ENCODE assay signal across 8 mouse cellular contexts in genomic region chrX:42149557-42150345, GRCm38 (mm10). TPM values are rescaled to one million over a fixed set of nuclear protein-coding genes. Genes with fewer than 3 reads are reported as not detected.
DNase-seq lines count a peak whose midpoint lies in the region; ATAC-seq lines count a peak whose summit lies in the region.

No protein-coding gene starts in this region.

- peak overlapping the region; percentile 59 for H3K4me3 ChIP-seq in embryonic facial prominence, embryonic 14.5 days (ENCODE audit: low read depth, low read length)
- peak overlapping the region; percentile 72 for H3K4me3 ChIP-seq in heart, embryonic 10.5 days
- H3K4me3 ChIP-seq in kidney, embryonic 16.5 days (ENCODE audit: low read length) = peak overlapping the region; percentile 57
- H3K4me3 ChIP-seq in liver, embryonic 13.5 days (replicated peaks) = peak overlapping the region; percentile 73
- H3K4me3 ChIP-seq in neural tube, embryonic 12.5 days = peak overlapping the region; percentile 54
- H3K4me3 ChIP-seq in stomach, embryonic 16.5 days (replicated peaks; ENCODE audit: low read length) = peak overlapping the region; percentile 62

- H3K4me2 ChIP-seq in embryonic facial prominence, embryonic 14.5 days (ENCODE audit: low read depth, low read length) = peak overlapping the region; percentile 46
- H3K4me2 ChIP-seq in kidney, embryonic 16.5 days (replicated peaks; ENCODE audit: low read depth, low read length) = peak overlapping the region; percentile 53
- peak overlapping the region; percentile 69 for H3K4me2 ChIP-seq in liver, embryonic 13.5 days
- peak overlapping the region; percentile 57 for H3K4me2 ChIP-seq in neural tube, embryonic 12.5 days (replicated peaks)
- peak overlapping the region; percentile 40; the same call in 1 of the 2 replicates for H3K4me2 ChIP-seq in stomach, embryonic 16.5 days (ENCODE audit: low read depth, low read length)

- H3K27ac ChIP-seq in embryonic facial prominence, embryonic 14.5 days (replicated peaks; ENCODE audit: low read depth, low read length) = peak overlapping the region; percentile 99
- peak overlapping the region; percentile 98 for H3K27ac ChIP-seq in heart, embryonic 10.5 days
- H3K27ac ChIP-seq in kidney, embryonic 16.5 days (ENCODE audit: low read length) = peak overlapping the region; percentile 99
- H3K27ac ChIP-seq in liver, embryonic 13.5 days = peak overlapping the region; percentile 93
- H3K27ac ChIP-seq in neural tube, embryonic 12.5 days = peak overlapping the region; percentile 96
- H3K27ac ChIP-seq in stomach, embryonic 16.5 days (ENCODE audit: low read length) = peak overlapping the region; percentile 99

- ATAC-seq in embryonic facial prominence, embryonic 14.5 days (ENCODE audit: low read depth) = peak; percentile 12; the same call in 1 of the 2 replicates
- ATAC-seq in kidney, embryonic 16.5 days (ENCODE audit: low FRiP score, low TSS enrichment) = peak; percentile 49
- peak; percentile 15 for ATAC-seq in liver, embryonic 13.5 days (ENCODE audit: low read depth)
- peak; percentile 59 for ATAC-seq in neural tube, embryonic 12.5 days (ENCODE audit: low FRiP score, low read depth)
- ATAC-seq in stomach, embryonic 16.5 days (ENCODE audit: insufficient read depth, low FRiP score) = peak; percentile 34

- H3K27me3 ChIP-seq in embryonic facial prominence, embryonic 14.5 days (replicated peaks; ENCODE audit: control insufficient read depth, insufficient read depth, low read length) = no peaks in the 10 kb centered on the region
- H3K27me3 ChIP-seq in heart, embryonic 10.5 days (ENCODE audit: insufficient read depth, poor library complexity, severe bottlenecking) = no peaks in the 10 kb centered on the region
- H3K27me3 ChIP-seq in kidney, embryonic 16.5 days (ENCODE audit: insufficient read depth, low read length) = no peaks in the 10 kb centered on the region
- no peaks in the 10 kb centered on the region for H3K27me3 ChIP-seq in liver, embryonic 13.5 days
- H3K27me3 ChIP-seq in neural tube, embryonic 12.5 days (replicated peaks) = no peaks in the 10 kb centered on the region
- no peaks in the 10 kb centered on the region for H3K27me3 ChIP-seq in stomach, embryonic 16.5 days (ENCODE audit: control insufficient read depth, insufficient read depth, low read length)

- no peaks in the 10 kb centered on the region for H3K4me1 ChIP-seq in embryonic facial prominence, embryonic 14.5 days (ENCODE audit: control insufficient read depth, insufficient read depth, low read length)
- peaks cover 6% of the 10 kb centered on the region; the same call in 1 of the 2 replicates for H3K4me1 ChIP-seq in heart, embryonic 10.5 days
- peaks cover 8% of the 10 kb centered on the region; the same call in 1 of the 2 replicates for H3K4me1 ChIP-seq in kidney, embryonic 16.5 days (ENCODE audit: insufficient read depth, low read length)
- peaks cover 9% of the 10 kb centered on the region for H3K4me1 ChIP-seq in liver, embryonic 13.5 days (replicated peaks)
- no peaks in the 10 kb centered on the region for H3K4me1 ChIP-seq in neural tube, embryonic 12.5 days
- no peaks in the 10 kb centered on the region for H3K4me1 ChIP-seq in stomach, embryonic 16.5 days (ENCODE audit: control insufficient read depth, insufficient read depth, low read length)

- H3K9ac ChIP-seq in embryonic facial prominence, embryonic 14.5 days (ENCODE audit: low read depth, low read length) = peak overlapping the region; percentile 94
- peak overlapping the region; percentile 94 for H3K9ac ChIP-seq in kidney, embryonic 16.5 days (replicated peaks; ENCODE audit: low read length)
- H3K9ac ChIP-seq in liver, embryonic 13.5 days = peak overlapping the region; percentile 93
- peak overlapping the region; percentile 86 for H3K9ac ChIP-seq in neural tube, embryonic 12.5 days
- peak overlapping the region; percentile 95 for H3K9ac ChIP-seq in stomach, embryonic 16.5 days (ENCODE audit: low read length)

- WGBS in embryonic facial prominence, embryonic 14.5 days = 33% methylated on average over 6 of the region's 71 CpGs
- WGBS in heart, embryonic 10.5 days = 23% methylated on average over 69 of the region's 71 CpGs
- 10% methylated on average over 43 of the region's 71 CpGs for WGBS in kidney, embryonic 16.5 days
- WGBS in liver, embryonic 13.5 days (ENCODE audit: insufficient replicate concordance) = 17% methylated on average over 59 of the region's 71 CpGs
- 18% methylated on average over 58 of the region's 71 CpGs for WGBS in neural tube, embryonic 12.5 days
- WGBS in stomach, embryonic 16.5 days = 13% methylated on average over 40 of the region's 71 CpGs

- no peaks in the 10 kb centered on the region for H3K9me3 ChIP-seq in embryonic facial prominence, embryonic 14.5 days (ENCODE audit: control insufficient read depth, low read length)
- no peaks in the 10 kb centered on the region for H3K9me3 ChIP-seq in heart, embryonic 10.5 days
- H3K9me3 ChIP-seq in kidney, embryonic 16.5 days (ENCODE audit: low read length) = no peaks in the 10 kb centered on the region
- H3K9me3 ChIP-seq in liver, embryonic 13.5 days (replicated peaks) = no peaks in the 10 kb centered on the region; the same call in 1 of the 2 replicates
- H3K9me3 ChIP-seq in neural tube, embryonic 12.5 days = no peaks in the 10 kb centered on the region
- no peaks in the 10 kb centered on the region for H3K9me3 ChIP-seq in stomach, embryonic 16.5 days (replicated peaks; ENCODE audit: control insufficient read depth, low read length)

- H3K36me3 ChIP-seq in embryonic facial prominence, embryonic 14.5 days (ENCODE audit: control insufficient read depth, insufficient read depth, low read length) = no peaks in the 10 kb centered on the region
- no peaks in the 10 kb centered on the region for H3K36me3 ChIP-seq in heart, embryonic 10.5 days
- H3K36me3 ChIP-seq in kidney, embryonic 16.5 days (ENCODE audit: insufficient read depth, low read length) = no peaks in the 10 kb centered on the region
- H3K36me3 ChIP-seq in liver, embryonic 13.5 days = no peaks in the 10 kb centered on the region
- H3K36me3 ChIP-seq in neural tube, embryonic 12.5 days = no peaks in the 10 kb centered on the region
- no peaks in the 10 kb centered on the region for H3K36me3 ChIP-seq in stomach, embryonic 16.5 days (ENCODE audit: control insufficient read depth, insufficient read depth, low read length)

- peak; percentile 26 for DNase-seq in 3T3-L1 (ENCODE audit: low read depth, low spot score)
- peak; percentile 58 to 73 for DNase-seq in adrenal gland, postnatal 36 days
- peak; percentile 20 for DNase-seq in embryonic facial prominence, embryonic 14.5 days (ENCODE audit: low spot score)
- peak; percentile 79 for DNase-seq in heart, embryonic 10.5 days (ENCODE audit: low spot score)
- peak; percentile 24 for DNase-seq in liver, embryonic 13.5 days

RNA-seq across cellular contexts. Expression of gene Stag2, which starts 0.6 kb away (rescaled TPM):
- total RNA-seq in adrenal gland, postnatal 36 days (2021) = 10 to 100 TPM; 79.4 to 80.6 TPM
- polyA plus RNA-seq in embryonic facial prominence, embryonic 14.5 days (2014; fragmentation: Nextera tagmentation; extraction: Ambion mirVana) = 54.2 and 56.2 TPM in 2 replicates
- 35.0 and 39.6 TPM in 2 replicates for polyA plus RNA-seq in heart, embryonic 10.5 days (2016; fragmentation: Nextera tagmentation; extraction: Ambion mirVana)
- 41.7 and 47.3 TPM in 2 replicates for polyA plus RNA-seq in kidney, embryonic 16.5 days (2015; fragmentation: Nextera tagmentation; extraction: Ambion mirVana)
- polyA plus RNA-seq in liver, embryonic 13.5 days (2015; fragmentation: Nextera tagmentation; extraction: Ambion mirVana) = 28.2 and 37.9 TPM in 2 replicates
- 36.9 and 37.5 TPM in 2 replicates for polyA plus RNA-seq in neural tube, embryonic 12.5 days (2016; fragmentation: Nextera tagmentation; extraction: Ambion mirVana)
- polyA plus RNA-seq in stomach, embryonic 16.5 days (2015; fragmentation: Nextera tagmentation; extraction: Ambion mirVana) = 36.3 and 41.1 TPM in 2 replicates

Comparison
In these comparisons a context has a peak if more than half of its experiments do, and no peak if none do; other contexts are left out.
1. Peak in every context shown above with its lines: DNase-seq, ATAC-seq, H3K4me3 ChIP-seq and H3K27ac ChIP-seq.
2. DNase-seq: peak in every context shown above with its lines; median percentile 79 in heart, embryonic 10.5 days; 66 in adrenal gland, postnatal 36 days; 26 in 3T3-L1; 24 in liver, embryonic 13.5 days; 20 in embryonic facial prominence, embryonic 14.5 days.